Mouse (Mus musculus): ENCODE measurements at regions not wholly inside any gene's neighbourhood (a gene's known extent, or its start where the extent isn't known, plus 50 kb on each side); places are given as distances from the start of the nearest gene placed in this dataset.

DNA sequence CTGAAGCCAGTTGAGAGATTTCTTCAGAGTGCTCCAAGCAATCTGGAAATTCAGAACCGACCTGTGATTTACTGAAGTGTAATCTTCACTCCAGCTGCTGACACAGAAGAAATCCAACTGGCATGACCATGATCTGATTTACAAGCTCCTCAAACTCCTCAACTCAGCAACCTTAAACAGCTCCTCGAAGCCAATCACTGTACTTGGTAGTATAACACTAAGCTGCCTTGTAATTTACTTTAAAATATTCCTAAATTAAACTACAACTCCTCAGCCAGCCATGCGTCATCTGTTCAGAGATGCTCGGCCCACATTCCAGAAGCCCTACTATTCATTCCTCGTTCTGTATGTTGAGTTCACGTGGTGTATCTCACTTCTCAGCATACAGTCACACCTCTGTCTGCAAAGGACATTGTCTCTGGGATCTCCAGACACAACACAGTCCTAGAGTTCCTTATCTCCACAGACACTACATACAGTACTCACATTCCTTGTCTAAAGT, 116.0 kb upstream of the Smad1 start:
- DNase-seq (ENCODE audit: low spot score), result no peak

- no peak for DNase-seq (ENCODE audit: low spot score)
These were observed 115.4 kb upstream of the Smad1 start for GRCm38 (mm10) chr8:79514655-79515278.

GRCm38 (mm10) chr8:79508597-79508996, 109.3 kb upstream of the Smad1 start:
- no peak for DNase-seq (ENCODE audit: low spot score)

GRCm38 (mm10) chr8:79505381-79505780, 106.1 kb upstream of the Smad1 start:
- no peak for DNase-seq (ENCODE audit: low spot score)

- DNase-seq (ENCODE audit: low spot score), result no peak
These were observed 104.6 kb upstream of the Smad1 start for GRCm38 (mm10) chr8:79503906-79504305.

DNA sequence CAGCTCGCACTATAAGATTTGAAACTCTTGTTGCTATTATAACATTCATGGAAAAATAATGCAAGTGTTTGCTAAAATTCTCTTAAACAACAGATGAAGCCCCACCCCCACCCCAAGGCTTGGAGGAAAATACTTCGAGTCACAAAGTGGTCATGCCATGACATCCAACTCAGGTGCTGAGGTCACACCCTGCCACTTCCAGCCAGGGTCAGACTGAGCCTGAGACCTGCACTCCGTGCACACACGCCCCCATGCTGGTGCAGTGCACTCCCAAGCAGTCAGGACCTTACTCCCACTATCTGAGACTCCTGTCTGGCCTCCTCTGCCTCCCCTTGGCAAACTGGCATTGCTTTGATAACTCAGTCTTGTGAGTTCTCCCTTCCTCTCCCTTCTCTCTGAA, 102.7 kb upstream of the Smad1 start:
- DNase-seq (ENCODE audit: low spot score), result no peak

GRCm38 (mm10) chr8:79501238-79501637, 101.9 kb upstream of the Smad1 start:
- no peak for DNase-seq (ENCODE audit: low spot score)

GRCm38 (mm10) chr8:79499258-79499657, 99.9 kb upstream of the Smad1 start:
- no peak for DNase-seq (ENCODE audit: low spot score)

- no peak for DNase-seq (ENCODE audit: low spot score)
These were observed 99.3 kb upstream of the Smad1 start for GRCm38 (mm10) chr8:79498611-79499010.

DNA sequence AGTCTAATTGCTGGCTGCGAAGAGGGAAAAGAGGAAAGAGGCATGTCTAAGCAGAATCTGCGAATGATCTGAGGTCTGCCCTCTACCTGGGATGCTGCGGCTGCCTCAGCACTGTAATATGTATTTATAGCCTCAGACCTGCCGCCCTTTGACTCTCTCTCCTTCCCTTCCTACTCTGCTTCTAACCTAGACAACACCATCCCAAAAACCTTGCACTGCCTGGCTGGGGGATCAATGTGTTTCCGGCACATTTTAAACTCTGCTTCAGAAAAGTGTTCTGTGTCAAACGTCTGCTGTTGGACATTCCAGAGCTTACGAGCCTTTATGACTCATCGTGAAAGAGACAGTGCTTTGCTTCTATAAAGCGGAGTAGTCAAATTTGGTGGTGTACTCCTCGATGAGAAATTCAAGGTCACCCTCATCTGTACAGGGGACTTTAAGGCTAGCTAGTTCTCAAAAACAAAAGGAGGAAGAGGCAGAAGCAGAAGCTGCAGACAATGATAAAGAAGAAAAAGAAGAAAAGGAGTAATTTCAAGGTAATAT, 91.9 kb upstream of the Smad1 start:
- no peak for DNase-seq (ENCODE audit: low spot score)

GRCm38 (mm10) chr8:79490739-79491138, 91.4 kb upstream of the Smad1 start:
- no peak for DNase-seq (ENCODE audit: low spot score)

- DNase-seq (ENCODE audit: low spot score), result no peak
These were observed 89.5 kb upstream of the Smad1 start for GRCm38 (mm10) chr8:79488861-79489260.

DNA sequence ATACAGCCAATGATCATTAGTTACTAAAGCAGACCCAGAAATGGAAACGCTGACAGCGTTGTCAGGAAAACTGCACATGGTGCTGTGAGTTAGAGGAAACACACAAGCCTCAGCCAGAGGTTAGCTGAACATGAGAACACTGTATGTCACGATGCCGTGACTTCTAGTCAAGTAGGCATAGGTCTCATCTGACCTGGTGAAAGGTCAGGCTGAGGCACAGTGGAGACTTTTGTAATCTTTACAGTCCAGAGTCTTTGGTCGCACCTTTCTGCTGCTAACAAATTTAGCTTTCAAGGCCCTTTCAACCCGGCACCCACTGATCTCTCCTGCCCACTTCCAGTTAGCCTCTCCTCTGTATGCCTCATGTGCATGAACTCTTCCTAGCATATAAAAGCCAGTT, 88.3 kb upstream of the Smad1 start:
- DNase-seq (ENCODE audit: low spot score), result no peak

- no peak for DNase-seq (ENCODE audit: low spot score)
These were observed 80.0 kb upstream of the Smad1 start for GRCm38 (mm10) chr8:79479326-79479725.

DNA sequence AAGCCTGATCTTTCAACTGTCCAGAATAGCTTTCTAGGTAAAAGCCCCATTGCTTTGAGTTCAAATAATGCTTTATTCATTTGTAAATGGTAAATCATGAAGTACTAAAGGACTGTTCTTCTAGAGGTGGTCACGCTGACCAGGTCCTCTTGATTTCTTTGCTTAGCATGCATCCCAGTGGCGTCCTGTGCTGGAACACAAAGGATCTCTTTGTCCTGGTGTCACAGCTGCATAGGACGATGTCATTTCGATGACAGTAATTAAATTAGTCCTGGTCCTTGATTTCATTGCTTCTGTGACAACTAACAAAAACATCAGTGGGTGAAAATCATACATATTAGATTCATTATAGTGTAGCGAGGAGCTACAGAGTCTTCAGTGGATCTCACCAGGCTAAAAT, 76.7 kb upstream of the Smad1 start:
- DNase-seq (ENCODE audit: low spot score), result no peak

GRCm38 (mm10) chr8:79474679-79475078, 75.4 kb upstream of the Smad1 start:
- no peak for DNase-seq (ENCODE audit: low spot score)

GRCm38 (mm10) chr8:79452101-79452500, 52.8 kb upstream of the Smad1 start:
- no peak for DNase-seq (ENCODE audit: low spot score)

- DNase-seq (ENCODE audit: low spot score), result no peak
These were observed 50.1 kb upstream of the Smad1 start for GRCm38 (mm10) chr8:79449453-79449852.
